Mouse (Mus musculus) 3T3-L1 (cell line): Measurements from ENCODE around the gene Kctd17.

Source experiments
- DNase-seq: peaks from one replicate; pipeline ENCODE4 v3.0.0-alpha.2; 2015; ENCODE audit warnings: low read depth, low spot score

Gene Kctd17

DNA sequence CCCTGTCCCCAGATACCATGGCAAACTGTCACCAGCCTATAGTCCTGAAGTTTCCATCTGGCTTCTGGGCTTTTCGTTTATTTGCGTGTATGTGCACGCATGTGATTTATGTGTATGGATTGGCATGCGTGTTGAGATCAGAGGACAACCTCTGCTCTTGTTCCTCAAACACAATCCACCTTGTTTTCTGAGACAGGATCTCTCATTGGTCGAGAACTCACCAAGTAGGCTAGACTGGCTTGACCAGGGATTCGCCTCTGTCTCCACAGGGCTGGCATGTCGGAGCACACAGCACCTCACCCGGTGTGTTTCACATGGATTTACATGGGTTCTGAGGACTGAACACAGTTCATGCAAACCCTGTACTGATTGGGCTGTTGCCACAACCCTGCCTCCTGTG is 14.2 kb upstream of the Kctd17 start:
- DNase-seq = no peak

GRCm38 (mm10) chr15:78416937-78417336 is 11.4 kb upstream of the Kctd17 start:
- DNase-seq = no peak

DNA sequence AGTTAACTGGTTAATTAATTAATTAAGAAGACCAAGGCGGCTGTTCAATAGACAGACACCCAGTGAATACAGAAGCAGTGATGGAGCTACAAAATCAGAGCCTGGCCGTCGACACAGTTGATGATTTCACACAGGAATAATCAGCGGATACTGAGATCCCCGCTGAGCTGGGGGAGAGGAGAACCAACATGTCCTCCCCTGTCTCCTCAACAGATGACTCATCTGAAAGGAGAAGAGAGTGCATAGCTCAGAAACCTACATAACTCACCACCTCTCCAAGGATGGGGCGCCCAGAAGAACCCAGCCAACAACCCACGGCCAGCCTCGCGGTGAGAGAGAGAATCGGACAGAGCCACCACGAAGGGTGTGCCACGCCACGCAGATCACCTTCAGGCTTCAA is 8.0 kb upstream of the Kctd17 start:
- DNase-seq = no peak

GRCm38 (mm10) chr15:78422046-78422956 is 6.1 kb upstream of the Kctd17 start:
- DNase-seq = peak; percentile 81

- DNase-seq = no peak
These were observed 3.9 kb upstream of the Kctd17 start for GRCm38 (mm10) chr15:78424507-78424906.

- no peak for DNase-seq
These were observed 3.1 kb upstream of the Kctd17 start for GRCm38 (mm10) chr15:78425230-78425629.

- DNase-seq = no peak
These were observed 735 bp downstream of the Kctd17 start for GRCm38 (mm10) chr15:78429139-78429459.

DNA sequence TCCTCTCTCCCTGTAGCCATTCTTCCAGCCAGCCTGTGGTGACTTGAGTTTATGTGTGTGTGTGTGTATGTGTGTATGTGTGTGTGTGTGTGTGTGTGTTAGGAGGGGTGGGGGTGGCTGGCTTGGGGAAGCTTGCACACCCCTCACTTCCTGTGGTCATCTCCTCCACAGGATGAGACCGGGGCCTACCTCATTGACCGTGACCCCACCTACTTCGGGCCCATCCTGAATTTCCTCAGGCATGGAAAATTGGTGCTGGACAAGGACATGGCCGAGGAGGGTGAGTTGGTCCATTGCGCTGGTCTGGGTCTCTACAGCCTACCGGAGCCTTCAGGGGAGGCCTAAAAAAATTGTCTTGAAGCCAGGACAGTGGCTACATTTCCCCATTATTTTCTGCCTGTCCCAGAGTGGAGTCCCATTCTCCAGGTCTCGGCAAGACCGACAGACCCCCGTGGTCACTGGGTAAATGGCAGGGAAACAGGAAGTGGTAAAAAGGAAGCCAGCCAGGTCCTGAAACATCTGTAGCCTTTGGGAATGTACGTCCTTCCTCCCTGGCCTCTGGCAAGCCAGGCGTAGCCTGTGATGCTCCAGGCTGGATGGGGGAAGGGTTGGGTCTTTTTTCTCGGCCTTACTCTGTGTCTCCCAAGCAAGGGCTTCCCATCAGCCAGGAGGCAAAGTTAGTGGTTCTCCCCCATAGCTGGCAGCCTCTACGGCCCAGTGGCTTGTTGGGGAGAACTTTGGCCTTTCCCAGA is 1.7 kb downstream of the Kctd17 start:
- DNase-seq = no peak

DNA sequence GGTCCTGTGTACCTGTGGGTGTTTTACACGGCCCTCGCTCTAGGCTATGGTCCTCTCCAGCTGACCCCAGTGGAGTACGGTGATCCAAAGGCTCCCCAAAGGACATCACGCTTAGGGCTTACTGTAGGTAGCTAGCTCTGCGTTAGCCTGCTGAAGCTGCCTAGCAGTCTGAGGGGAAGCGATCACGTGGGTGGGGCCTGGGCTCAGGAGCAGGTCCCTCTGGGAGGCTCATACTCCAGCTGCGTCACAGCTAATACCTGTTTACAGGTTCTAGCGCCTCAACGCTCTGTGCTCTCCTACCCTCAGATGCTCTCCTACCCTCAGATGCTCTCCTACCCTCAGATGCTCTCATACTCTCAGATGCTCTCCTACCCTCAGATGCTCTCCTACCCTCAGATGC is 2.5 kb downstream of the Kctd17 start:
- DNase-seq = no peak

DNA sequence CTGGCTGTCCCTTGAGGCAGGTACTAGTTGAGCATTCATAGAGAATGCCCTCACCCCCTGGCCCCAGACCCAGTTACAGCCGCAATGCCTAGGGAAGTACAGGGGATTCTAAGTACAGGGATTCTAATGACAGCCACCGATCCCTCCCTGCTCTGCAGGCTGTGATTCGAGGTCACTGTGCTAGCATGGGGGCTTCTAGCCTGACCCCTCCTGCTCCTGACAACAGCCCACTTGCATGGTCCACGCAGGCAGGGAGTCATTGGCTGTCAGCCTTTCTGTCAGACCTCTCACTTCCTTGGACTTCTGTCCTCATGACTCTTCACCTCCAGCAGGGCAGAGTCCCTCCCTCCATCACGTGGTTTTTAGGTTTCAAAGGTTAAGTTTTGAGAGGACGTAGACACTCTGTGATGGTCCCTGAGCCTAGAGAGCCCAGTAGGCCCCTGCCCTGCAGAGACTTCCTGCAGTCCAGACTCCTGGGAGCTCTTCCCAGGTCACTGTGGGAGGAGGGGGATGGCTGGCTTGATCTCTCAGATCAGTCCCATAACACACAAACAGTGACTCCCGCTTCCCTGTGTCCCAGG is 3.3 kb downstream of the Kctd17 start:
- no peak for DNase-seq

DNA sequence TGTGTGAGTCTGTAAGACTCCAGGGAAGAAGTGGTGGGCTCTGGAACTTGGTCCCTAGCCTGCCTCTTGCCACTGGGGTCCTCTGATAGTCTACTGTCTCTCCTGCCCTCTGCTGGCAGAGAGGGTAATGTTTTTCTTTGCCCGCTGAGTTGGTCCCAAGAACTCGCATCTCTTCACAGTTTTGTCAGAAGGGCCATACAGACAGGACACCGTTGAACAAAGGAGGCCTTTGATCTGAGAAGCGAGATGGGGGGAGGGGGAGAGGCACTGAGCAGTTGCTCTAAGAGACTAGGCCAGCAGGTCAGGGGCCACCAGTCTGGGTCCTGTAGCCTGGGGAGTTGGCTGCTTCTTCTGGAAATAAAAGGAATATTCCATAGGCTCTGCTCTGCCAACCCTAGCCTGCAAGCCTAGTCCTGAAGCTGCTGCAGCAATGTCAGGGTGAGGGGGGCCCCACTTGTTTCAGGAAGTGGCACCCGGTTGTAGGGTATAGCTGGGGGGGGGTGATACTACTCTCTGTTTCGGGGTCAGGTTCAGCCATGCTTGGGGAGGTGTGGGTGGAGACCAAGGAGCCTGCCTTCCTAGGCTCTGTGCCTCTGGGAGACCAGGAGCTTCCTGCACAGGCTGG is 6.6 kb downstream of the Kctd17 start:
- DNase-seq = peak; percentile 50

DNA sequence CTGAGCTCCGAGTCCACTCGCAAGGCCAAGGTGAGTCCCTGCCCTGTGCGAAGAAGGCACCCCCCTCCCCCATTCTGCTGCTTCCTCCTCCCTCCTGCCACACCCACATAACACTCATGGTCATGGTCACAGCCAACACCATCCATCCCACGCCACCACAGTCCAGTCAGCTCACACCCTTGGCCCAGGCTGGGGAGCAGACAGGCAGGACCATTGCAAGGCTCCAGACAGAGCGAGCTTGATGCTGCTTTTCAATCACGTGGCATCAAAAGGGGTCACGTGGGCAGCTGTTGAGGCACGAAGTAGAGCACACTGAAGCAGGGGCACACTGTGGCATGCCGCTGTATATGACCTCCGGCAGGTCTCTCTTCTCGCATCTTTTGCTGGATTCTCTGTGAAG is 7.3 kb downstream of the Kctd17 start:
- no peak for DNase-seq

GRCm38 (mm10) chr15:78436380-78437192 is 8.2 kb downstream of the Kctd17 start:
- DNase-seq = peak; percentile 88

GRCm38 (mm10) chr15:78437237-78438017 is 9.1 kb downstream of the Kctd17 start:
- DNase-seq = peak; percentile 56

- no peak for DNase-seq
These were observed 9.6 kb downstream of the Kctd17 start for GRCm38 (mm10) chr15:78438018-78438394.

DNA sequence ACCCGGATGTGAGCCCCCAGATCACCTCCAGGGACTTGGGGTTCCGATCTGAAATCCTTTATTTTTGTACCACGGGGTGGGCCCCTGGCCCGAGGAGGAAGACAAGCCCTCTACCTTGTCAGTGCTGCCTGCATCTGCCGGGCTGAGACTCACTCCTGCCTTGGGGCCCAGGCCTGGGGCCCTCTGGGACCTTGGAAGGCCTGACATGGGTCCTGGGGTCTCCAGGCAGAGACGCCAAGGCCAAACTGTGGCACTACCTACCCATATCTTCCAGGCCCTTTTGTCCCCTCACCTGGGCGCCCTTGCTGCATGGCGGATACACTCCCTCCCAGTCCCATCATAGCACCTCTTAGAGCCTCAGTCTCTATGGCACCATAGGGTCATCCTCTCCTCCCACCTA is 10.1 kb downstream of the Kctd17 start:
- no peak for DNase-seq

DNA sequence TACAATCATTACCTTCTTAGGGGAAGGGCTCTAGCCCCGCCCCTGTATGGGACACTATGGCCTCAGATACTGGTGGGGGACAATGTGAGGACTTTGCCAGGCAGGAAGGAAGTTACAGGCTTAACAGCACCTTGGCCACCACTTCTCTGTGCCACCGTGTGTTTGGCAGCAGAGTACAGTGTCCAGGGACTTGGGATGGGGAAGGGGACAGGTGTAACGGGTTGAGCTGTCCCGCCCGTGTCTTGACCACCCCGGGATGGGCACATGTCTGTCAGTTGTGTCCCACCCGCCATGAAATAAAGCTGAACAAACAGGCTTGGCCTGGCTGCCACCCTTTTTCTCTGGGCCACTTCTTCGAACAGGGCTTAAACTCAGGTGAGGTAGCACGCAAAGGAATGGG is 10.6 kb downstream of the Kctd17 start:
- DNase-seq = no peak

GRCm38 (mm10) chr15:78442231-78442630 is 13.9 kb downstream of the Kctd17 start:
- no peak for DNase-seq

- no peak for DNase-seq
These were observed 15.5 kb downstream of the Kctd17 start for GRCm38 (mm10) chr15:78443857-78444256.

DNA sequence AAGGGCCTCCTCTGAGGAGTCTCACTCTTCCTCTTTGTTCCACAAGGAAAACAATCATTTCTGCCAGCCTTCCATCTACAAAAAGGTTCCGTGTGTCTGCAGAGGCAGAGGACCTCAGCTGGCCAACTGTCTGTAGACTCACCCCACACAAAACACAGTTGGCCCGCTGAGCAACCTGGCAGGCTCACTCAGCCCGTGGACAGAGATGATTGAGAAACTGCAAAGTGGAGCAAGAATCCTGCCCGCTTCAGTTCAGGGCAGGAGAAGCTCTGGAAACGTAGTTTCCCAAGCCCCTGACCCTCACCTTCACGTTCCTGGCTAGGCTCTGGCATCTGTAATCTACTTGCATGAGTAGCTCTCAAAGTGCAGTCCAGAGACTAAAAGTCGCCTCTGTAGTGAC is 18.8 kb downstream of the Kctd17 start:
- DNase-seq = no peak
